Mouse (Mus musculus) brain, embryonic 14.5 days (tissue): ENCODE measurements at regions not wholly inside any gene's neighbourhood (a gene's known extent, or its start where the extent isn't known, plus 50 kb on each side); places are given as distances from the start of the nearest gene placed in this dataset.

Experiments used
- DNase-seq: peaks from one replicate; pipeline ENCODE4 v3.0.0-alpha.2; 2011; ENCODE audit warnings: low read depth
- CTCF ChIP-seq: fragments of 200-500 bp; IDR thresholded peaks from 2 replicates; pipeline ENCODE4 v1.5.1; 2012; ENCODE audit warnings: inconsistent platforms, mild to moderate bottlenecking, moderate library complexity, borderline replicate concordance; ENCODE audit not compliant: insufficient read depth, insufficient read length; ENCODE audit errors: extremely low read depth
- POLR2A ChIP-seq: fragments of 200-500 bp; IDR thresholded peaks from 2 replicates; pipeline ENCODE4 v1.6.1; 2012; ENCODE audit warnings: mild to moderate bottlenecking, inconsistent platforms, borderline replicate concordance; ENCODE audit not compliant: poor library complexity, insufficient read depth, insufficient read length, severe bottlenecking; ENCODE audit errors: extremely low read depth

- no peak for DNase-seq
- TF ChIP-seq POLR2A (no peak), CTCF (no peak)
Observed at GRCm38 (mm10) chr4:70160525-70161224, 249.6 kb downstream of the Cdk5rap2 start.

- TF ChIP-seq CTCF (no peak), POLR2A (no peak)
- no peak for DNase-seq
Observed at GRCm38 (mm10) chr4:70160062-70160461, 250.2 kb downstream of the Cdk5rap2 start.

GRCm38 (mm10) chr4:70153179-70153578, 257.1 kb downstream of the Cdk5rap2 start:
- DNase-seq, result no peak
- TF ChIP-seq POLR2A (no peak), CTCF (no peak)

GRCm38 (mm10) chr4:70109011-70109410, 301.2 kb downstream of the Cdk5rap2 start:
- TF ChIP-seq CTCF (no peak), POLR2A (no peak)
- DNase-seq, result no peak

GRCm38 (mm10) chr4:70105776-70106175, 304.5 kb downstream of the Cdk5rap2 start:
- DNase-seq, result no peak
- no peak for TF ChIP-seq POLR2A
- no peak for TF ChIP-seq CTCF

GRCm38 (mm10) chr4:70097353-70097752, 312.9 kb downstream of the Cdk5rap2 start:
- TF ChIP-seq POLR2A (no peak), CTCF (no peak)
- no peak for DNase-seq

- DNase-seq, result no peak
- TF ChIP-seq CTCF (no peak), POLR2A (no peak)
Observed at GRCm38 (mm10) chr4:70078206-70078605, 332.0 kb downstream of the Cdk5rap2 start.

GRCm38 (mm10) chr4:70062516-70062915, 347.7 kb downstream of the Cdk5rap2 start:
- TF ChIP-seq CTCF (no peak), POLR2A (no peak)
- no peak for DNase-seq

GRCm38 (mm10) chr4:70058831-70059544, 351.3 kb downstream of the Cdk5rap2 start:
- DNase-seq, result peak; percentile 84
- TF ChIP-seq CTCF (no peak), POLR2A (no peak)

- TF ChIP-seq CTCF (no peak), POLR2A (no peak)
- no peak for DNase-seq
Observed at GRCm38 (mm10) chr4:70053136-70053535, 357.1 kb downstream of the Cdk5rap2 start.

- no peak for TF ChIP-seq POLR2A
- TF ChIP-seq CTCF, result no peak
- DNase-seq, result peak; percentile 56
Observed at GRCm38 (mm10) chr4:70038241-70038640, 372.0 kb downstream of the Cdk5rap2 start.

- TF ChIP-seq POLR2A (no peak), CTCF (no peak)
- DNase-seq, result peak; percentile 47
Observed at GRCm38 (mm10) chr4:70035912-70036311, 374.3 kb downstream of the Cdk5rap2 start.
